Mouse (Mus musculus) testis, adult 2 months (tissue): Measurements from ENCODE around the gene Mturn.

ENCODE experiments used
- CTCF ChIP-seq: fragments of 200-500 bp; IDR thresholded peaks from 2 replicates; pipeline ENCODE4 v1.5.1; 2012; ENCODE audit warnings: low read depth, mild to moderate bottlenecking, inconsistent platforms, low read length, moderate library complexity; ENCODE audit not compliant: control insufficient read depth, insufficient read depth, insufficient replicate concordance
- POLR2A ChIP-seq: fragments of 200-500 bp; IDR thresholded peaks from 2 replicates; pipeline ENCODE4 v1.6.1; 2012; ENCODE audit warnings: low read depth, mild to moderate bottlenecking, inconsistent platforms, low read length, moderate library complexity; ENCODE audit not compliant: control insufficient read depth

DNA sequence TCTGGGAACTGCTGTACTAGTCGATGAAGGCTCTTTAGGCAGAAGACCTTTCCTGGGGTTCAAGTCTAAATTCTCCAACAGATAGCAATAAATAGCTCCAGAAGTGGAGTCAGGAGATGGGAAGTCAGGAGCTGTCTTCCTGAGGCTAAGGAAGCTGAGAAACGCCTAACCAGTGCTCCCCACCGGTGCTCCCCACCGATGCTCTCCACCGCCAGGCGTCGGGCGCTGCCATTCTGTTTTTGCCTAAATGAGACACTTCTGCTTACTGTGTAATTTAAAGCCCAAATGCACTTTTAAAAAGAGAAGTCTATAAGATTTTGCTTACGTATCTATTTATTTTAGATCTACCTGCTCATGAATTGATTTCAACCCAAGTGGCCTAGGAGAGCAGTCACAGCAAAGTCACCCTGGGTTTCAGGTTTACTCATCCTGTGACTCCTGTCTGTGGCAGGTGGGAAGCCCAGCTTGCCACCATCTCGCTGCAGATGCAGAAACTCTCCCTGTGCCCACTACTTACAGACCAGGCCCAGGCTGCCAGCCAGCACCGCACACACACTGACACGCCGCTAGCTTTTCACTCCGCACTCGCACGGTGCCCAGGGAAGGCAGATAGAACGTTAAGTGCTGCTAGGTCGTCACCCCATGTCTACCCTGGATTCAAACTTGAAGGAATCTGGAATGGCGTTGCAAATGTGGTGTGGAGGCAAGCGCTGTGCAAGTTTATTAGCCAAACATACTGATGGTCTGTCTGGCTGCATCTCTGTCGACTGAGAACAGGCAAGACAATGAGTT lies 5.7 kb downstream of the Mturn start:
- TF ChIP-seq CTCF (no peak), POLR2A (no peak)
